Mouse (Mus musculus): ENCODE results near the gene Gm4707. TPM values are rescaled to one million over a fixed set of nuclear protein-coding genes. Genes with fewer than 3 reads are reported as not detected.
A peak's percentile ranks its signal among the peaks of the same experiment; 100 is the strongest.

Gene Gm4707
- polyA plus RNA-seq, 1 experiment from 2014 or later, result 4.9 TPM

DNA sequence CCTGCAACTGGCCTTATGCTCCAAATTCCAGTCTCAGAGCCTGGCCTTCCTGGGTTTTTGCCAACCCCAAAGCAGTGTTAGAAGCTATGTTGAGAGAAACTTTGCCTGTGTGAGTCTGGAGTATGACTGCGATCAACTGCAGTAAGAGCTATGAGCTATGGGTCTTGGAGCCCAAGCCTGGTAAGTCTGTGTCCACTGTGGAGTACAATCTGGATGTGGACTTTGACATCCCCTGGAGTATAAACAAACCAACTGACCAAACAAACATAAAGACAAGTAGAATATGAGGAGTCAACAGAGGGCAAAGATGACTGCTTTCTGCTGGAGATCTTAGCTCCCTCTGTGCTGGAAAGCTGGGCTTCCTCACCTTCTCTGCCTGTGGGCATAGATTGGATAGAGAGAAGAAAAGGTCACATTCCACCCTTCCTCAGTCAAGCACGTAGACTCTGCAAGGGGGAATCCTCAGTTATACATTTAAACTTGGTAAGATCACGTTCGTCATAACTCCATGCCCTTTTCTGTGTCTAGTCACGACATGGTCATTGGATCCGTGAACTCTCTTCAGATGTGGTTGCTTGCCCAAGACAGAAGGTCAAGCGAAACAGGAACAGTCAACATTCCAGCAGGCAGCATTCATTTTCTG, 23.8 kb upstream of the Gm4707 start:
- Histone ChIP-seq H3K9me3 (replicated peaks; ENCODE audit: control insufficient read depth, low read length) (no peaks in the 10 kb centered on the region), H3K36me3 (ENCODE audit: control insufficient read depth, insufficient read depth) (no peaks in the 10 kb centered on the region), H3K4me1 (ENCODE audit: control insufficient read depth, insufficient read depth, low read length) (no peaks in the 10 kb centered on the region), H3K4me3 (ENCODE audit: low read length) (no peak overlapping the region), H3K27me3 (ENCODE audit: control insufficient read depth, insufficient read depth, low read length) (no peaks in the 10 kb centered on the region), H3K27ac (ENCODE audit: low read length) (no peak overlapping the region), H3K9ac (ENCODE audit: low read length) (no peak overlapping the region), H3K4me2 (ENCODE audit: low read depth, low read length) (no peak overlapping the region)
- 89% methylated on average over 7 of the region's 7 CpGs for WGBS
- no peak for ATAC-seq (replicated peaks; ENCODE audit: extremely low read depth, insufficient read depth, low FRiP score)

DNA sequence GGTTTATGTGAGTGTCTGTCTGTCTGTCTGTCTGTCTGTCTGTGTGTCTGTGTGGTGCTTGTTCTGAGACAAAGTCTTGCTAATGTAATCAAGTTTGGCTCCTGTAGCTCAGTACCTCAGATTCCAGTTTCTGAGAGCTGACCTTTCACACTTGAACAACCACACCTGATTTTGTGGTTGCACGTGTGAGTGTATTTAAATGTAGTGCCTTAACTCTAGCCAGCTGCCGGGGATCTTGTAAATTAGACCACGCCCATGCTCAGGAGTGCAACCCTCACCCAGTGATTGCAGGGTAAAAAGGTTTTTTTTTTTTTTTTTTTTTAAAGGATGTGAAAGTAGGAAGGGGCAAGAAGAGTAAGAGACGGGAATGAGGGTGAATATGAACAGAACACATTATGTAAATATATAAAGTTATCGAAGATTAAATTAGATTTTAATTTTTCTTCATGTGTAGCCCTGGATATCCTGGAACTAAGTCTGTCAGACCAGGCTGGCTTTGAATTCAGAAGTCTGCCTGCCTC, 19.7 kb upstream of the Gm4707 start:
- H3K27me3 ChIP-seq (ENCODE audit: control insufficient read depth, insufficient read depth, low read length), result no peaks in the 10 kb centered on the region
- no peak for ATAC-seq (replicated peaks; ENCODE audit: extremely low read depth, insufficient read depth, low FRiP score)
- no peak overlapping the region for H3K9ac ChIP-seq (ENCODE audit: low read length)
- WGBS, result 55% methylated on average over 5 of the region's 5 CpGs
- no peak overlapping the region for H3K4me3 ChIP-seq (ENCODE audit: low read length)
- H3K4me2 ChIP-seq (ENCODE audit: low read depth, low read length), result no peak overlapping the region
- H3K27ac ChIP-seq (ENCODE audit: low read length), result no peak overlapping the region
- no peaks in the 10 kb centered on the region for H3K36me3 ChIP-seq (ENCODE audit: control insufficient read depth, insufficient read depth)
- peaks cover 4% of the 10 kb centered on the region for H3K4me1 ChIP-seq (ENCODE audit: control insufficient read depth, insufficient read depth, low read length)
- no peaks in the 10 kb centered on the region for H3K9me3 ChIP-seq (replicated peaks; ENCODE audit: control insufficient read depth, low read length)

DNA sequence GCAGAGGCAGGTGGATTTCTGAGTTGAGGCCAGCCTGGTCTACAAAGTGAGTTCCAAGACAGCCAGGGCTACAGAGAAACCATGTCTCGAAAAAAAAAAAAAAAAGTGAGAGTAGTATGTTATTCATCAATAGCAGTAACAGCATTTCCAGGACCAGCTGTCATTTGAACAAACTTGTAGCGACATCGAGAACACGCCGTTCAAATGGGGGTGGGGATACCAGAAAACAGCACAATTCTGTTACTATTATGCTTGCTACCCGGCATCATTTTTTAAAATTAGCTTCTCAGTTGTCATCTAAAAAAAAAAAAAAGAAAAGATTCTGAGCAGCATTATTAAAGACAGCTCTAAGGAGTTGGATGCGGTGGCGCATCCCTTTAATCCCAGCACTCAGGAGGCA, 17.8 kb upstream of the Gm4707 start:
- Histone ChIP-seq H3K4me1 (ENCODE audit: control insufficient read depth, insufficient read depth, low read length) (peaks cover 11% of the 10 kb centered on the region), H3K27me3 (ENCODE audit: control insufficient read depth, insufficient read depth, low read length) (no peaks in the 10 kb centered on the region), H3K9ac (ENCODE audit: low read length) (no peak overlapping the region), H3K4me2 (ENCODE audit: low read depth, low read length) (no peak overlapping the region), H3K4me3 (ENCODE audit: low read length) (no peak overlapping the region), H3K36me3 (ENCODE audit: control insufficient read depth, insufficient read depth) (no peaks in the 10 kb centered on the region), H3K9me3 (replicated peaks; ENCODE audit: control insufficient read depth, low read length) (no peaks in the 10 kb centered on the region), H3K27ac (ENCODE audit: low read length) (no peak overlapping the region)
- 94% methylated on average over 8 of the region's 8 CpGs for WGBS
- ATAC-seq (replicated peaks; ENCODE audit: extremely low read depth, insufficient read depth, low FRiP score), result no peak

DNA sequence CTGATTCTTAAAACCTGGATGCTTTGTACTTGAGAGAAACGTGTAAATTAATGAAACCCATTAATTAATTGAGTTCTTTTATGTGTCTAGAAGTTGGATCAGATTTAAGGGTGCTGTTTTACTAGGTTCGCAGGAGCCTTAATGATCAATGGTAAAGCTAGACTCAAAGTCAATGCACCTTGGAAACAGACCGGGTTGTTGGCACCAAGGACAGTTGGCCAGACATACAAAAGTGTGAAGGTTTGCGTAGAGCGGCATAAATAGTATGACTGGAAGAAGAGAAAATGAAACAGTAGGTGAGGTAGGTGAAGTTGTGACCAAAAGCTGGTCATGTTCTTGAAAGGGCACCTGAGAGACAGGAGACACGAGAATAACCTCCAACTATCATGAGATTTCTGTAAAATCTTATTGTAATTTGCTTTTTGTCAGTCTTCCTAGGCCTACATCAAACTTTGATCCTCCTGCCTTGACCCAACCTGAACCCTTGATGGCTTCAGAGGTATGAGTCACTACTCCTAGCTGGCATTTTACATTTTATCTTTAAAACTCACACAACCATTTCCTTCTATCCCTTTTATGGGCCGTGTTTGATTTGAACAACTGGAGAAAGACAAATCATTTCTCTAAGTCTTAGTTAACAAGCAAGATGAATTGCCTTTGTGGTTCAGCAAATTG, 16.8 kb upstream of the Gm4707 start:
- WGBS, result 78% methylated on average over 7 of the region's 7 CpGs
- peak overlapping the region; percentile 94 for H3K4me3 ChIP-seq (ENCODE audit: low read length)
- H3K36me3 ChIP-seq (ENCODE audit: control insufficient read depth, insufficient read depth), result no peaks in the 10 kb centered on the region
- no peak for ATAC-seq (replicated peaks; ENCODE audit: extremely low read depth, insufficient read depth, low FRiP score)
- no peak overlapping the region for H3K9ac ChIP-seq (ENCODE audit: low read length)
- H3K9me3 ChIP-seq (replicated peaks; ENCODE audit: control insufficient read depth, low read length), result no peaks in the 10 kb centered on the region
- peak overlapping the region; percentile 93 for H3K4me2 ChIP-seq (ENCODE audit: low read depth, low read length)
- H3K27ac ChIP-seq (ENCODE audit: low read length), result no peak overlapping the region; the same call in 1 of the 2 replicates
- no peaks in the 10 kb centered on the region for H3K27me3 ChIP-seq (ENCODE audit: control insufficient read depth, insufficient read depth, low read length)
- peaks cover 11% of the 10 kb centered on the region for H3K4me1 ChIP-seq (ENCODE audit: control insufficient read depth, insufficient read depth, low read length)

DNA sequence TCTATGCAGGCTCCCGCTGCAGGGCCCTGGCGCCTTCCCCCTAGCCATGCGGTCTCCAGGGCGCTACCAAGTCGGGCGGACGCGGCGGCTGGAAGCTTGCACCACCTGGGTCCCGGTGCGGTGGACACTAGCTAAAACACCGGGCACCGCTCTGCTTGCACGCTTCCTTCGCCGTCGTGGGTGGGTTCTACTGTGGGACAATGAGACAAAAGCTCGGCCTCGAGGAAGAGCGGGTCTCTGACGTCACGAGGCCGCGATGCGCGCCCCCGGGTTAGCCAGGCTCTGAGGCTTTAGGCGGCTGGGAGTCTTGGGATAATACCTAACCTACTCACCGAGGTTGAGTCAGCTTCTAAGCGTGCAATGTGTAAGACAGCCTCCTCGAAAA, 16.0 kb upstream of the Gm4707 start:
- under 1% methylated on average over 31 of the region's 31 CpGs for WGBS
- Histone ChIP-seq H3K4me3 (ENCODE audit: low read length) (peak overlapping the region; percentile 94), H3K4me2 (ENCODE audit: low read depth, low read length) (peak overlapping the region; percentile 93), H3K9me3 (replicated peaks; ENCODE audit: control insufficient read depth, low read length) (no peaks in the 10 kb centered on the region), H3K27ac (ENCODE audit: low read length) (peak overlapping the region; percentile 98), H3K9ac (ENCODE audit: low read length) (peak overlapping the region; percentile 99), H3K36me3 (ENCODE audit: control insufficient read depth, insufficient read depth) (no peaks in the 10 kb centered on the region), H3K4me1 (ENCODE audit: control insufficient read depth, insufficient read depth, low read length) (peaks cover 11% of the 10 kb centered on the region), H3K27me3 (ENCODE audit: control insufficient read depth, insufficient read depth, low read length) (no peaks in the 10 kb centered on the region)
- ATAC-seq (replicated peaks; ENCODE audit: extremely low read depth, insufficient read depth, low FRiP score), result peak; percentile 65

DNA sequence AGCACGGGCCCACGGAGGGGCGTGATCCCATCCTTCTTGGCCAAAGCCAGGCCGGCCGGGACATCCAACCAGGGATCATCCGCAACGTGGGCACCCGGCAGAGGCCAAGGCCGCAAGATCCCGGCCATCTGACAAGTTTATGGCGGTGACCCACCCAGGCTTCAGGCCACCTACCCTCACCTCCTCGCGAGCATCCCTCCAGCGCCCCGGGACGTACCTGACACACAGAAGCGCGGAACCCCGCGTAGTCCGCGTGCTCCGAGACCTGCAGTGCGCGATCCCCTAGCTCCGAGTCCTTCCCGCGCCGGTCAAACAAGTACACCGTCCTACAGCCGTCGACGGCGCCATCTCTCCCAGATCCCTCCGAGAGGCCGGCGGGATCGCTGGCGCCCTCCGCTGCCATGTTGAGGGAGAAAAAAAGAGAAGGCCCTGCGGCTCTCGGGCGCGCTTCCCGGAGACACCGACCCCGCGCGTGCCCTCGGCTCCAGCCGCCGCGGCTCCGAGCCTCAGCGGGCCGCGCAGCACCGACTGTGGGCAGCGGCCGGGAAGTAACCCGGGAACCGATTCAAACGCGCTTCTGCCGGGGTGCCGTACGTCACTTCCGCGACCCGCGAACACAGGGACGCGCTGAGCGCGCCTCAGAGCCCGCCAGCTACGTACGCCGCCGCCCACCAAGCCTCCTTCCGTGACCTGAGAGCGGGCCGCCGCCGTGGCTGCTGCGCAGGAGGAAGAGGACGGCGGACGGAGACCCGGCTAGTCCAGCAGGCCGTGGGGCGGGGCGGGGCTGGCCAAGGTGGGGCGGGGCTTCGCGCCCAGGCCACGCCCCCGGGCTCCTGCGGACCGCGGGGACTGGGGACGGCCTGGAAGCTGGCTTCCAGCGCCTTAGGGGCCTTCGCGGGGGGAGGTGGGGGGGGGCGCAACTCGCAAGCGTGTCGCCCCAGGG, 15.3 kb upstream of the Gm4707 start, which contains the start of gene Smchd1:
Smchd1 (minus strand) TSS at position 582 of the 943 bp plus-strand sequence.
- ATAC-seq (replicated peaks; ENCODE audit: extremely low read depth, insufficient read depth, low FRiP score), result peak; percentile 94
- Histone ChIP-seq H3K9me3 (replicated peaks; ENCODE audit: control insufficient read depth, low read length) (no peaks in the 10 kb centered on the region), H3K4me1 (ENCODE audit: control insufficient read depth, insufficient read depth, low read length) (peaks cover 11% of the 10 kb centered on the region), H3K9ac (ENCODE audit: low read length) (peak within 1 kb of the TSS; percentile 99), H3K36me3 (ENCODE audit: control insufficient read depth, insufficient read depth) (no peaks in the 10 kb centered on the region), H3K4me2 (ENCODE audit: low read depth, low read length) (peak within 1 kb of the TSS; percentile 93), H3K27me3 (ENCODE audit: control insufficient read depth, insufficient read depth, low read length) (no peaks in the 10 kb centered on the region), H3K4me3 (ENCODE audit: low read length) (peak within 1 kb of the TSS; percentile 94), H3K27ac (ENCODE audit: low read length) (peak within 1 kb of the TSS; percentile 98)
- under 1% methylated on average over 103 of the region's 109 CpGs for WGBS

DNA sequence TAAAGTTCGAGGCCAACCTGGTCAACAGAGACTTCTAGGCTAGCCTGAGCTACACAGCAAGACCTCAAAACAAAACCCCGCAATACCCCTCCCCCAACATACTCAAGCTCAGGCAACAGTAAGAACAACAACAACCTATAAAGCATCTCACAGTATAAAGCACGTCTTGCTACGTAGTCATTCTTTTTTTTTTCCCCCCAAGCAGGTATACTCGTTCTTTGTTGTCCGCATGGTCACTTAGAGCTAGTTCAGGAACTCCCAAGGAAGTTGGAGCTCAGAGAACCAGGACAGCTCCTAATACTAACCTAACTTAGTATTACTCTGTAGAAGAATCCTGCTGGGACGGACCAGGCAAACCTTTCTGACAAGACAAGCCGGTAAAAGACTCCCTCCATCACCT, 14.4 kb upstream of the Gm4707 start:
- Histone ChIP-seq H3K27me3 (ENCODE audit: control insufficient read depth, insufficient read depth, low read length) (no peaks in the 10 kb centered on the region), H3K27ac (ENCODE audit: low read length) (peak overlapping the region; percentile 98; the same call in 1 of the 2 replicates), H3K4me1 (ENCODE audit: control insufficient read depth, insufficient read depth, low read length) (peaks cover 11% of the 10 kb centered on the region), H3K9me3 (replicated peaks; ENCODE audit: control insufficient read depth, low read length) (no peaks in the 10 kb centered on the region), H3K4me3 (ENCODE audit: low read length) (peak overlapping the region; percentile 94), H3K36me3 (ENCODE audit: control insufficient read depth, insufficient read depth) (no peaks in the 10 kb centered on the region), H3K9ac (ENCODE audit: low read length) (peak overlapping the region; percentile 99), H3K4me2 (ENCODE audit: low read depth, low read length) (peak overlapping the region; percentile 93)
- WGBS, result 13% methylated on average over 8 of the region's 8 CpGs
- no peak for ATAC-seq (replicated peaks; ENCODE audit: extremely low read depth, insufficient read depth, low FRiP score)

DNA sequence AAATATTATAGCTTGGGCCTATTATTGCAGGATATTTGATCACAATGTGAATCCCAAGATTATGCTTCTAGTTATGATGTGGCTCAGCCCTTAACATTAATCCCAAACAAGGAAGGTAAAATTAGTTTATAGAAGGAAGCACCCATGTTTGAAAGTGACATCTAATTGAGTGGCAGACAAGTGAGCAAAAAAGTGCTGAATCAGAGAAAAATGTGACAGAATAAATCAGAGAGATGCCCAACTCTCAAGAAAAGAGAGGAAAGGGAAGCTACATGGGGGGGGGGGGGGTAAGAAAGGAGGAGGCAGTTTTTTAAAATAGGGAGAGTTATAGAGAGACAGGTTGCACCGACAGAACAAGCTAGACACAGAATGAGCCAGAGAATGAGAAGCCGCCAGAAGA, 11.5 kb upstream of the Gm4707 start:
- ATAC-seq (replicated peaks; ENCODE audit: extremely low read depth, insufficient read depth, low FRiP score), result no peak
- H3K27ac ChIP-seq (ENCODE audit: low read length), result no peak overlapping the region
- H3K36me3 ChIP-seq (ENCODE audit: control insufficient read depth, insufficient read depth), result no peaks in the 10 kb centered on the region
- H3K9ac ChIP-seq (ENCODE audit: low read length), result no peak overlapping the region
- no peak overlapping the region for H3K4me2 ChIP-seq (ENCODE audit: low read depth, low read length)
- no peaks in the 10 kb centered on the region for H3K9me3 ChIP-seq (replicated peaks; ENCODE audit: control insufficient read depth, low read length)
- 80% methylated on average over 2 of the region's 2 CpGs for WGBS
- peaks cover 9% of the 10 kb centered on the region for H3K4me1 ChIP-seq (ENCODE audit: control insufficient read depth, insufficient read depth, low read length)
- no peaks in the 10 kb centered on the region for H3K27me3 ChIP-seq (ENCODE audit: control insufficient read depth, insufficient read depth, low read length)
- no peak overlapping the region for H3K4me3 ChIP-seq (ENCODE audit: low read length)
